Mouse (Mus musculus): ENCODE measurements around the gene Snx9.

DNA sequence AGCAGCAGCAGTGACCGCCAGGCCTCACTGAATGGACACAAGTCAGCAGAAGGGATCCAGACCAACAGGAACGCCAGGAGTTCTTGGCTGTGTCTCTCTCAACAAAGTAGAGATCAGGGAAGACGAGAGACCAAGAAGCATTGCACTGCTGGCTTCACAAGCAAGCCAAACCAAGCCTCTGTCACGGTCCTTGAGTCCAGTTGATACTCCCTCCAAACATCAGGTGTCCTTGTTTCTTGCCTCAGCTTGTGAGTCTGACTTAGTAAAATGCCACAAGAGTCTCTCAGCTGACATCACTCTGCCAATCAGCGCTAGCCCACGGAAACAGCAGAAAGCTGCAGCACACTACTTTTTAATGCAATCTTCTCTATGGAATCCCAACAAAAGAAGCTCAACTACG lies 15.3 kb downstream of the Snx9 start:
- TF ChIP-seq POLR2A (IDR thresholded peaks at IDR 0.05; ENCODE audit: low read depth, low read length) (no peak), CTCF (IDR thresholded peaks at IDR 0.05; ENCODE audit: extremely low read depth, insufficient read length, insufficient replicate concordance, low read depth, low read length) (no peak)
